Mouse (Mus musculus) lung, embryonic 14.5 days (tissue): ENCODE measurements at regions not wholly inside any gene's neighbourhood (a gene's known extent, or its start where the extent isn't known, plus 50 kb on each side); places are given as distances from the start of the nearest gene placed in this dataset.

Experiments
- ATAC-seq: fragments of 200-750 bp; cut with Nextera tagmentation; 2 replicates; pipeline ENCODE4 v1.8.0; 2017; ENCODE audit warnings: mild to moderate bottlenecking, moderate TSS enrichment, moderate library complexity; ENCODE audit not compliant: insufficient read depth
- DNase-seq: peaks from one replicate; pipeline ENCODE4 v3.0.0-alpha.2; 2015
- H3K27ac ChIP-seq: fragments of 300-500 bp; sonication (generic); 2 replicates; pipeline ENCODE4 v1.5.1; 2014; ENCODE audit warnings: low read depth, mild to moderate bottlenecking, moderate library complexity
- H3K27me3 ChIP-seq: fragments of 300-500 bp; sonication (generic); 2 replicates; pipeline ENCODE4 v1.6.1; 2014; ENCODE audit warnings: low read length, control low read depth; ENCODE audit not compliant: insufficient read depth
- H3K36me3 ChIP-seq: fragments of 300-500 bp; sonication (generic); 2 replicates; pipeline ENCODE4 v1.6.1; 2014; ENCODE audit warnings: control low read depth; ENCODE audit not compliant: insufficient read depth
- H3K4me1 ChIP-seq: fragments of 300-500 bp; sonication (generic); 2 replicates; pipeline ENCODE4 v1.6.1; 2014; ENCODE audit warnings: antibody characterized with exemption, control low read depth; ENCODE audit not compliant: insufficient read depth
- H3K4me2 ChIP-seq: fragments of 300-500 bp; sonication (generic); 2 replicates; pipeline ENCODE4 v1.6.1; 2014; ENCODE audit warnings: mild to moderate bottlenecking
- H3K4me3 ChIP-seq: fragments of 300-500 bp; sonication (generic); 2 replicates; pipeline ENCODE4 v1.5.1; 2014; ENCODE audit warnings: low read depth, low read length
- H3K9ac ChIP-seq: fragments of 300-500 bp; sonication (generic); 2 replicates; pipeline ENCODE4 v1.6.1; 2014
- H3K9me3 ChIP-seq: fragments of 300-500 bp; sonication (generic); 2 replicates; pipeline ENCODE4 v1.6.1; 2016; ENCODE audit warnings: low read depth, low read length, control low read depth
- CTCF ChIP-seq: IDR thresholded peaks from 2 replicates; pipeline ENCODE4 v1.5.1; 2016; ENCODE audit warnings: antibody characterized with exemption, low read depth
- WGBS: fragments of 180-500 bp; shearing (Covaris S2); extraction: QIAGEN DNeasy Blood & Tissue Kit; methylation state at CpG from one replicate; pipeline ENCODE4 v1.1.7; 2014; 5-methylcytosine and 5-hydroxymethylcytosine counted together

DNA sequence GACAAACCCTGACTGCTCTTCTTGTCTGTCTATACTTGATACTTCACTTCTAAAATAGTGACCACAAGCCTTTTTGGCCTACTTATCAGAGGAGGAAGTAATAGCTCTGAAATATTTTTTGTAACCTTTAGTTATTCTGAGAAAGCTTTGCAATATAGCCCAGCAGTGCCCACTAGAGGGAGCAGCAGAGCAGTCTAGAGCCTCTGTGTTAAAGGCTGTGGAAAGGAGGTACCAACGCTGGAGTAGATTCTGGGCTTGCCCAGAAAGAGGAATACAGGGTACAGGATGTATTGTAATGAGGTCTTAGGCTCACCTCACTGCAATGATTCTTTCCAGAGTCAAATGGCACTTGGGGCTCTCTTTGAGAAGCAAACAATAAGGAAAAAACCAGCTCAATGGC, 151.1 kb downstream of the Dmrta2 start:
- H3K27me3 ChIP-seq: no peaks in the 10 kb centered on the region
- H3K9ac ChIP-seq: no peak overlapping the region
- ATAC-seq (peak; percentile 54; the same call in 1 of the 2 replicates), DNase-seq (peak; percentile 82)
- H3K4me3 ChIP-seq: no peak overlapping the region
- 17% methylated on average over 1 of the region's 1 CpGs for WGBS
- H3K4me2 ChIP-seq: no peak overlapping the region
- H3K36me3 ChIP-seq: no peaks in the 10 kb centered on the region
- no peaks in the 10 kb centered on the region for H3K4me1 ChIP-seq
- peak; percentile 75 for TF ChIP-seq CTCF
- H3K27ac ChIP-seq: no peak overlapping the region
- no peaks in the 10 kb centered on the region for H3K9me3 ChIP-seq

DNA sequence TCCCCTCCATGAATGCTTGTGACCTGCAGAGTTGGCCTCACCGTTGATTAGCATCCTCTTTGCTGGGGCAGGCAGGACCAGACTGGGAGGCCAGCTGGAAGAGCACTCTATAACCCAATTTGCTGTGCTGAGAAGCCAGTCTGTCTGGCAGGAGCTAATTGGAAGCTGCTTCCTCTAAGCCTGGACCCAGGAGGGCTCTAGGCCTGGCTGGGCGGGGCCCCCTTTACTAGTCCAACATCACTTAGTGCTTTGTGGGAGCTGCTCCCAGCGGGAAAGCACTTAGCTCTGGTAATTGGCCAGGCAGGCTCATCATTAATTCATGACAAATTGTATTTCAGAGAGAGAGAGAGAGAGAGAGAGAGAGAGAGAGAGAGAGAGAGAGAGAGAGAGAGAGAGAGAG, 151.7 kb downstream of the Dmrta2 start:
- TF ChIP-seq CTCF: no peak
- Histone ChIP-seq H3K9me3 (no peaks in the 10 kb centered on the region), H3K9ac (no peak overlapping the region), H3K4me3 (no peak overlapping the region), H3K36me3 (no peaks in the 10 kb centered on the region), H3K4me2 (no peak overlapping the region), H3K27ac (no peak overlapping the region), H3K27me3 (no peaks in the 10 kb centered on the region), H3K4me1 (no peaks in the 10 kb centered on the region)
- WGBS: 51% methylated on average over 3 of the region's 3 CpGs
- ATAC-seq (peak; percentile 31; the same call in 1 of the 2 replicates), DNase-seq (no peak)

GRCm38 (mm10) chr4:110132061-110132460, 154.2 kb downstream of the Dmrta2 start:
- Histone ChIP-seq H3K4me3 (no peak overlapping the region), H3K36me3 (no peaks in the 10 kb centered on the region), H3K9me3 (no peaks in the 10 kb centered on the region), H3K9ac (no peak overlapping the region), H3K27me3 (no peaks in the 10 kb centered on the region), H3K4me1 (no peaks in the 10 kb centered on the region), H3K4me2 (no peak overlapping the region), H3K27ac (no peak overlapping the region)
- 36% methylated on average over 4 of the region's 4 CpGs for WGBS
- TF ChIP-seq CTCF: no peak
- DNase-seq (peak; percentile 76), ATAC-seq (no peak)

- Histone ChIP-seq H3K4me2 (no peak overlapping the region), H3K36me3 (no peaks in the 10 kb centered on the region), H3K4me1 (no peaks in the 10 kb centered on the region), H3K4me3 (no peak overlapping the region), H3K9me3 (no peaks in the 10 kb centered on the region), H3K27me3 (no peaks in the 10 kb centered on the region), H3K9ac (no peak overlapping the region), H3K27ac (no peak overlapping the region)
- ATAC-seq (no peak), DNase-seq (peak; percentile 17)
- WGBS: 25% methylated on average over 7 of the region's 7 CpGs
- no peak for TF ChIP-seq CTCF
These were observed 156.2 kb downstream of the Dmrta2 start for GRCm38 (mm10) chr4:110134036-110134435.

- no peak for TF ChIP-seq CTCF
- no peak overlapping the region for H3K4me2 ChIP-seq
- H3K27ac ChIP-seq: no peak overlapping the region
- no peak for ATAC-seq
- DNase-seq: no peak
- no peaks in the 10 kb centered on the region for H3K36me3 ChIP-seq
- H3K4me1 ChIP-seq: no peaks in the 10 kb centered on the region
- no peaks in the 10 kb centered on the region for H3K27me3 ChIP-seq
- 67% methylated on average over 1 of the region's 1 CpGs for WGBS
- no peak overlapping the region for H3K9ac ChIP-seq
- no peak overlapping the region for H3K4me3 ChIP-seq
- H3K9me3 ChIP-seq: no peaks in the 10 kb centered on the region
These were observed 167.4 kb downstream of the Dmrta2 start for GRCm38 (mm10) chr4:110145229-110145628.

GRCm38 (mm10) chr4:110152103-110152946, 174.5 kb downstream of the Dmrta2 start:
- Histone ChIP-seq H3K27me3 (no peaks in the 10 kb centered on the region), H3K9ac (no peak overlapping the region), H3K4me2 (no peak overlapping the region), H3K36me3 (no peaks in the 10 kb centered on the region), H3K4me1 (no peaks in the 10 kb centered on the region), H3K4me3 (no peak overlapping the region), H3K27ac (no peak overlapping the region), H3K9me3 (no peaks in the 10 kb centered on the region)
- 23% methylated on average over 15 of the region's 15 CpGs for WGBS
- ATAC-seq (no peak), DNase-seq (no peak)
- TF ChIP-seq CTCF: no peak
